Mouse (Mus musculus): ENCODE data around the gene Mrps18a. TPM values are rescaled to one million over a fixed set of nuclear protein-coding genes. Genes with fewer than 3 reads are reported as not detected.

Mrps18a gene
- polyA plus RNA-seq, 1 experiment from 2014 or later = 92.4 TPM

GRCm38 (mm10) chr17:46102608-46103159 is 8.1 kb upstream of the Mrps18a start:
- no peak for DNase-seq

GRCm38 (mm10) chr17:46104487-46104886 is 6.3 kb upstream of the Mrps18a start:
- H3K9me3 ChIP-seq (replicated peaks) = no peaks in the 10 kb centered on the region
- H3K27ac ChIP-seq = no peak overlapping the region
- H3K36me3 ChIP-seq = no peaks in the 10 kb centered on the region
- no peak overlapping the region for H3K9ac ChIP-seq
- DNase-seq (no peak), ATAC-seq (ENCODE audit: low read depth) (no peak)
- 38% methylated on average over 12 of the region's 12 CpGs for WGBS (ENCODE audit: insufficient replicate concordance)
- no peak overlapping the region for H3K4me2 ChIP-seq
- no peaks in the 10 kb centered on the region for H3K4me1 ChIP-seq (replicated peaks)
- H3K4me3 ChIP-seq (replicated peaks) = no peak overlapping the region
- H3K27me3 ChIP-seq = peaks cover 21% of the 10 kb centered on the region

More at GRCm38 (mm10) chr17:46102608-46103159, 8.1 kb upstream of the Mrps18a start:
- Histone ChIP-seq H3K9me3 (replicated peaks) (no peaks in the 10 kb centered on the region), H3K36me3 (no peaks in the 10 kb centered on the region), H3K27ac (no peak overlapping the region), H3K4me2 (no peak overlapping the region), H3K4me1 (replicated peaks) (0 out of 2 replicates have a peak, but pooled peaks cover 5% of the 10 kb centered on the region), H3K27me3 (peaks cover 12% of the 10 kb centered on the region), H3K9ac (no peak overlapping the region), H3K4me3 (replicated peaks) (no peak overlapping the region)
- no peak for ATAC-seq (ENCODE audit: low read depth)
- WGBS (ENCODE audit: insufficient replicate concordance) = 71% methylated on average over 8 of the region's 8 CpGs

GRCm38 (mm10) chr17:46108286-46108685 is 2.5 kb upstream of the Mrps18a start:
- no peaks in the 10 kb centered on the region for H3K9me3 ChIP-seq (replicated peaks)
- peaks cover 23% of the 10 kb centered on the region for H3K27me3 ChIP-seq
- H3K4me3 ChIP-seq (replicated peaks) = no peak overlapping the region
- WGBS (ENCODE audit: insufficient replicate concordance) = 60% methylated on average over 4 of the region's 4 CpGs
- H3K4me2 ChIP-seq = no peak overlapping the region
- no peak overlapping the region for H3K27ac ChIP-seq
- ATAC-seq (ENCODE audit: low read depth) = no peak
- DNase-seq = no peak
- H3K36me3 ChIP-seq = no peaks in the 10 kb centered on the region
- peaks cover 18% of the 10 kb centered on the region for H3K4me1 ChIP-seq (replicated peaks)
- H3K9ac ChIP-seq = no peak overlapping the region

GRCm38 (mm10) chr17:46115489-46115888 is 4.7 kb downstream of the Mrps18a start:
- 55% methylated on average over 2 of the region's 2 CpGs for WGBS (ENCODE audit: insufficient replicate concordance)
- ATAC-seq (ENCODE audit: low read depth) (no peak), DNase-seq (no peak)
- H3K9me3 ChIP-seq (replicated peaks) = no peaks in the 10 kb centered on the region
- peaks cover 20% of the 10 kb centered on the region for H3K4me1 ChIP-seq (replicated peaks)
- no peaks in the 10 kb centered on the region for H3K27me3 ChIP-seq
- H3K36me3 ChIP-seq = peaks cover 43% of the 10 kb centered on the region
- no peak overlapping the region for H3K9ac ChIP-seq
- H3K4me3 ChIP-seq (replicated peaks) = no peak overlapping the region
- H3K4me2 ChIP-seq = no peak overlapping the region
- H3K27ac ChIP-seq = no peak overlapping the region

GRCm38 (mm10) chr17:46116138-46116537 is 5.4 kb downstream of the Mrps18a start:
- WGBS (ENCODE audit: insufficient replicate concordance) = 81% methylated on average over 11 of the region's 11 CpGs
- H3K9me3 ChIP-seq (replicated peaks) = no peaks in the 10 kb centered on the region
- H3K4me1 ChIP-seq (replicated peaks) = peaks cover 20% of the 10 kb centered on the region
- no peak overlapping the region for H3K4me3 ChIP-seq (replicated peaks)
- peaks cover 45% of the 10 kb centered on the region for H3K36me3 ChIP-seq
- no peak for DNase-seq
- no peak overlapping the region for H3K27ac ChIP-seq
- H3K9ac ChIP-seq = no peak overlapping the region
- H3K27me3 ChIP-seq = no peaks in the 10 kb centered on the region
- ATAC-seq (ENCODE audit: low read depth) = no peak
- H3K4me2 ChIP-seq = no peak overlapping the region

- peaks cover 14% of the 10 kb centered on the region for H3K4me1 ChIP-seq (replicated peaks)
- no peak overlapping the region for H3K27ac ChIP-seq
- no peak for ATAC-seq (ENCODE audit: low read depth)
- no peaks in the 10 kb centered on the region for H3K9me3 ChIP-seq (replicated peaks)
- 86% methylated on average over 3 of the region's 3 CpGs for WGBS (ENCODE audit: insufficient replicate concordance)
- no peak overlapping the region for H3K4me3 ChIP-seq (replicated peaks)
- H3K4me2 ChIP-seq = no peak overlapping the region
- no peak overlapping the region for H3K9ac ChIP-seq
- no peaks in the 10 kb centered on the region for H3K27me3 ChIP-seq
- no peak for DNase-seq
- peaks cover 47% of the 10 kb centered on the region for H3K36me3 ChIP-seq
Observed at GRCm38 (mm10) chr17:46116881-46117280, 6.1 kb downstream of the Mrps18a start.

- Histone ChIP-seq H3K27ac (no peak overlapping the region), H3K36me3 (peaks cover 57% of the 10 kb centered on the region)
- no peak for DNase-seq
Observed at GRCm38 (mm10) chr17:46117623-46118422, 7.0 kb downstream of the Mrps18a start.

GRCm38 (mm10) chr17:46118423-46118850 is 7.7 kb downstream of the Mrps18a start:
- no peak for ATAC-seq (ENCODE audit: low read depth)
- Histone ChIP-seq H3K27ac (no peak overlapping the region), H3K4me1 (replicated peaks) (0 out of 2 replicates have a peak, but pooled peaks cover under 1% of the 10 kb centered on the region), H3K27me3 (no peaks in the 10 kb centered on the region), H3K36me3 (peaks cover 63% of the 10 kb centered on the region), H3K9me3 (replicated peaks) (no peaks in the 10 kb centered on the region), H3K4me3 (replicated peaks) (no peak overlapping the region), H3K9ac (no peak overlapping the region), H3K4me2 (no peak overlapping the region)
- no peak for DNase-seq
- 82% methylated on average over 4 of the region's 4 CpGs for WGBS (ENCODE audit: insufficient replicate concordance)

More at GRCm38 (mm10) chr17:46117623-46118422, 7.0 kb downstream of the Mrps18a start:
- Histone ChIP-seq H3K4me3 (replicated peaks) (no peak overlapping the region), H3K27me3 (no peaks in the 10 kb centered on the region), H3K9me3 (replicated peaks) (no peaks in the 10 kb centered on the region), H3K4me2 (no peak overlapping the region), H3K4me1 (replicated peaks) (peaks cover 4% of the 10 kb centered on the region; the same call in 1 of the 2 replicates), H3K9ac (no peak overlapping the region)
- WGBS (ENCODE audit: insufficient replicate concordance) = 82% methylated on average over 13 of the region's 13 CpGs
- no peak for ATAC-seq (ENCODE audit: low read depth)

GRCm38 (mm10) chr17:46119641-46120040 is 8.9 kb downstream of the Mrps18a start:
- Histone ChIP-seq H3K27ac (no peak overlapping the region), H3K9ac (no peak overlapping the region), H3K4me2 (no peak overlapping the region), H3K27me3 (no peaks in the 10 kb centered on the region), H3K36me3 (peaks cover 72% of the 10 kb centered on the region), H3K9me3 (replicated peaks) (no peaks in the 10 kb centered on the region), H3K4me3 (replicated peaks) (no peak overlapping the region), H3K4me1 (replicated peaks) (no peaks in the 10 kb centered on the region)
- DNase-seq = no peak
- 83% methylated on average over 10 of the region's 10 CpGs for WGBS (ENCODE audit: insufficient replicate concordance)
- ATAC-seq (ENCODE audit: low read depth) = no peak

GRCm38 (mm10) chr17:46122791-46123190 is 12.0 kb downstream of the Mrps18a start:
- H3K4me3 ChIP-seq (replicated peaks) = no peak overlapping the region
- no peak overlapping the region for H3K27ac ChIP-seq
- no peaks in the 10 kb centered on the region for H3K9me3 ChIP-seq (replicated peaks)
- H3K9ac ChIP-seq = no peak overlapping the region
- H3K4me1 ChIP-seq (replicated peaks) = no peaks in the 10 kb centered on the region
- WGBS (ENCODE audit: insufficient replicate concordance) = 85% methylated on average over 4 of the region's 4 CpGs
- no peak overlapping the region for H3K4me2 ChIP-seq
- no peak for ATAC-seq (ENCODE audit: low read depth)
- DNase-seq = no peak
- peaks cover 89% of the 10 kb centered on the region for H3K36me3 ChIP-seq
- no peaks in the 10 kb centered on the region for H3K27me3 ChIP-seq

- Histone ChIP-seq H3K27me3 (no peaks in the 10 kb centered on the region), H3K9ac (no peak overlapping the region), H3K4me3 (replicated peaks) (no peak overlapping the region), H3K27ac (no peak overlapping the region), H3K4me1 (replicated peaks) (no peaks in the 10 kb centered on the region), H3K4me2 (no peak overlapping the region), H3K9me3 (replicated peaks) (no peaks in the 10 kb centered on the region), H3K36me3 (peaks cover 89% of the 10 kb centered on the region)
- DNase-seq = no peak
- no peak for ATAC-seq (ENCODE audit: low read depth)
- WGBS (ENCODE audit: insufficient replicate concordance) = 76% methylated on average over 4 of the region's 4 CpGs
Observed at GRCm38 (mm10) chr17:46123285-46123684, 12.5 kb downstream of the Mrps18a start.

Measured in liver, embryonic 13.5 days (tissue).